Mouse (Mus musculus): ENCODE measurements at regions not wholly inside any gene's neighbourhood (a gene's known extent, or its start where the extent isn't known, plus 50 kb on each side); places are given as distances from the start of the nearest gene placed in this dataset.

- peak in 1 of 2 experiments; percentile 35 for DNase-seq (ENCODE audit: extremely low spot score in 1 of 2, low spot score in 1 of 2)
These were observed 1585.4 kb upstream of the Igfbp7 start for GRCm38 (mm10) chr5:78993258-78993657.

GRCm38 (mm10) chr5:78989714-78990113, 1581.9 kb upstream of the Igfbp7 start:
- no peak for DNase-seq (ENCODE audit: extremely low spot score in 1 of 2, low spot score in 1 of 2)

- no peak for DNase-seq (ENCODE audit: extremely low spot score in 1 of 2, low spot score in 1 of 2)
These were observed 1568.7 kb upstream of the Igfbp7 start for GRCm38 (mm10) chr5:78976480-78977041.

- no peak for DNase-seq (ENCODE audit: extremely low spot score in 1 of 2, low spot score in 1 of 2)
These were observed 1537.9 kb upstream of the Igfbp7 start for GRCm38 (mm10) chr5:78945702-78946101.

- no peak for DNase-seq (ENCODE audit: extremely low spot score in 1 of 2, low spot score in 1 of 2)
These were observed 1514.2 kb upstream of the Igfbp7 start for GRCm38 (mm10) chr5:78921860-78922610.

- DNase-seq (ENCODE audit: extremely low spot score in 1 of 2, low spot score in 1 of 2) = no peak
These were observed 1492.3 kb upstream of the Igfbp7 start for GRCm38 (mm10) chr5:78900128-78900527.

GRCm38 (mm10) chr5:78878775-78879174, 1470.9 kb upstream of the Igfbp7 start:
- no peak for DNase-seq (ENCODE audit: extremely low spot score in 1 of 2, low spot score in 1 of 2)

- no peak for DNase-seq (ENCODE audit: extremely low spot score in 1 of 2, low spot score in 1 of 2)
These were observed 1437.3 kb upstream of the Igfbp7 start for GRCm38 (mm10) chr5:78845126-78845525.

- DNase-seq (ENCODE audit: extremely low spot score in 1 of 2, low spot score in 1 of 2) = no peak
These were observed 1389.5 kb upstream of the Igfbp7 start for GRCm38 (mm10) chr5:78797391-78797790.
